Mouse (Mus musculus): Measurements from ENCODE around the gene Rft1. TPM values are rescaled to one million over a fixed set of nuclear protein-coding genes. Genes with fewer than 3 reads are reported as not detected.

Rft1 gene
- polyA plus RNA-seq, 1 experiment, result 18.7 TPM

DNA sequence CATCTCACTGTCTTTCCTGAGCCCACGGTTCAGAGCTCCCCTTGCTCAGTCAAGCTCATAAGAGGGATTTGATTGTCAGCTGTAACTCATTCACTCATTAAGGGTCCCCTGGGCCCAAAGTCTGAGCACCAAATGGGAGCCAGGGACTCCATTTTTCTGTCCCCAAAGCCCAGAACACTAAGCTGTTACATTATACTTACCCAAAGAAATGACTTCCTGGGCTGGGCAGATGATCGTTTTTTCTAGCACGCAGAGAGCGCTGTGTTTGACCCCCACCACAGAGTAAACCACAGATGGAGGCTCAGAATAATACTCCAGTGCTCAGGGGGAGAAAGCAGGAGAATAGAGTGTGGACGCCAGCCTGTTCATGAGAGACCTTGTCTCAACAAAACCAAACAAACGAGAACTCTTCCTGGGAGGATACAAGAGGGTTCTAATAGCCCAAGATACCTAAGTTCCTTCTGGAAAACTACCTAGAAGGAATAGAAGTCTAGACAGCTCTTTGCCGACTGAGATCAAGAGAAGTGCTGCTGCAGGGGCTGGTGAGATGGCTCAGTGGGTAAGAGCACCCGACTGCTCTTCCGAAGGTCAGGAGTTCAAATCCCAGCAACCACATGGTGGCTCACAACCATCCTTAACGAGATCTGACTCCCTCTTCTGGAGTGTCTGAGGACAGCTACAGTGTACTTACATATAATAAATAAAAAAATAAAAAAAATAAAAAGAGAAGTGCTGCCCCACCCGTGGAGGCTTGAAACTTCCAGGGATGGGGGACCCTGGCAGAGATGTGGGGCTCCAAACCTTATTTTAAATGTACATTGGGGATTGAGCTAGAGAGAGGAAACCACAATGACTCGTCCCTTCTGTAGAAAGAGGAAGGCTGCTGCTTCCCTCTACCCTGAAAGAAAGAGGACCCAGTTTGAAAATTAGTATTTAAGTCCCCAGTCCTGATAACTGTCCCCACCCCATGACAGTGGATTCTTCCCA lies 27.1 kb upstream of the Rft1 start:
- Histone ChIP-seq H3K4me3 (replicated peaks; ENCODE audit: extremely low read depth, low read depth, low read length) (peak overlapping the region; percentile 76), H3K4me1 (ENCODE audit: control insufficient read depth, insufficient read depth, low read length) (peaks cover 17% of the 10 kb centered on the region)
- WGBS, result 44% methylated on average over 12 of the region's 12 CpGs
- TF ChIP-seq POLR2A (IDR thresholded peaks at IDR 0.05; ENCODE audit: borderline replicate concordance, extremely low read depth, low read depth, low read length) (no peak), CTCF (IDR thresholded peaks at IDR 0.05; ENCODE audit: insufficient read depth, low read length) (no peak)
- no peak for DNase-seq

DNA sequence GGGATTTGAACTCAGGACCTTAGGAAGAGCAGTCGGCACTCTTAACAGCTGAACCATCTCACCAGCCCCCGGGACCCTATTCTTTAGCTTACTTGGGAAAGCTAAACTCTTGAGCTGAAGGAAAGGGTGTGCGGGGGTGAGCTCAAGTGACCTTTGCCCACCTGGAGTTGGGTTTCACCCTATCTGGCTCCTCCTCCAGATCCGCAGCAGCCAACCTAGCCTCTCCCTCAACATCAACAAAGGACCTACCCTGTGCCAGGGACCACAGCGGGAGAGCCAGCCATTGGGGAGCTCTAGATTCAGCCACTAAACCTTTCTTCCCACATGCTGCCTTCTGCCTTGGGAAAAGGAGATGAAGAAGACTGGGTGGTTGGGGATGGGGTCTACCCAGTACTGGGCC lies 25.9 kb upstream of the Rft1 start:
- peaks cover 17% of the 10 kb centered on the region for H3K4me1 ChIP-seq (ENCODE audit: control insufficient read depth, insufficient read depth, low read length)
- TF ChIP-seq POLR2A (IDR thresholded peaks at IDR 0.05; ENCODE audit: borderline replicate concordance, extremely low read depth, low read depth, low read length) (no peak), CTCF (IDR thresholded peaks at IDR 0.05; ENCODE audit: insufficient read depth, low read length) (no peak)
- WGBS, result 88% methylated on average over 5 of the region's 5 CpGs
- no peak for DNase-seq
- H3K4me3 ChIP-seq (replicated peaks; ENCODE audit: extremely low read depth, low read depth, low read length), result no peak overlapping the region

DNA sequence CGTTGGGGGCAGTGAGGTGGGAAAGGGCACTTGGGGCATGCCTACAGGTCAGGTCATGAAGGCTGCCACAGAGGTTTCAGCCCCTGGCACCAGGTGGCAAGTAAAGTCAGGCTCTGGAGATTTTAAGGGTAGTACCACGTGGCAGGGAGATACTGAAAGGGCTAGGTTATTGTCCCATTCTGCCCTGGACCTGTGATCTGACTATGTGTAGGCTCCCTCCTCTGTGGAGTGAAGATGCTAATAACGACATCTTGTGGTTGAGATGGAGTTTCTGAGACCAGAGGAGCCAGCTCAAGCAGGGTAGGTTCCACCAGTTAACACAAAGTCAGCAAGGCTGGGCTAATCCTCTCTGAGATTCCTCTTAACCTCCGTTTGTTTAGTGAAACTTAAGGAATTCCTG lies 24.3 kb upstream of the Rft1 start:
- DNase-seq, result no peak
- 43% methylated on average over 4 of the region's 4 CpGs for WGBS
- TF ChIP-seq CTCF (IDR thresholded peaks at IDR 0.05; ENCODE audit: insufficient read depth, low read length) (no peak), POLR2A (IDR thresholded peaks at IDR 0.05; ENCODE audit: borderline replicate concordance, extremely low read depth, low read depth, low read length) (no peak)
- Histone ChIP-seq H3K4me3 (replicated peaks; ENCODE audit: extremely low read depth, low read depth, low read length) (no peak overlapping the region), H3K4me1 (ENCODE audit: control insufficient read depth, insufficient read depth, low read length) (peaks cover 14% of the 10 kb centered on the region)

DNA sequence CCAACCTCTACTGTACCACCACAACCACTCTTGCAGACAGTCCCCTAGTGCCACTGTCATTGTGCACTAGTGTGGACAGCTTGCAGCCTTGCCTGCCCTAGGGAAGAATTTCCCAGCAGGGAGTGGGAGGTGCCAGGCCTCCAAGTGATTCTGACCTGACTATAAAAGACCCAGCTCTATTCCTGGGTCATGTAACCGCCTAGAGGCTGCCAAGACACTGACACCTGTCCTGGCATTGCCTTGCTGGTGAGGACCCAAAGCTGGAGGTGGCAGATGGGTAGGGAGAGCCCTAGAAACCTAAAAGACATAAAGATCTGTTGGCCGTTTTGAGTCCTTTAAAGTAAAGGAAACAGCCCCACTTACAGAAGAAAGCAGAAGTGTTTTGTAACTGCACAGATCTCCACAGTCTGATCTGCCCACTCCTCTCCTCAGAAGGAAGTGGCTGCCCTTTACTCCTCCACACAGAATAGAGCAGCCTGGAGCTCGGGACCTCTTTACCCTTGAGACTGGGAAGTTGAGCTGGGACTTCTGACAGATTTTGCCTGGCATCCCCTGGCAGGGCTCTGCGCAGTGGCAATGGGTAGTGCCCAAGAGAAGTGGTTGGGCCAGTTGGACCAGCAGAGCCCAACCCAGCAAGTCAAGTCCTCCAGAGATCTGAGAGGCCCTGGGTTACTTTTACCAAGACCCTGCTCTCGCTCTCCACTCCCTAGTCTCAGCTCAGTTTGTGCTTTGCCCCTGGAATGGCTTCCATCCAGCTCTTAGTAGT lies 23.2 kb upstream of the Rft1 start:
- H3K4me1 ChIP-seq (ENCODE audit: control insufficient read depth, insufficient read depth, low read length), result peaks cover 14% of the 10 kb centered on the region
- 59% methylated on average over 5 of the region's 5 CpGs for WGBS
- TF ChIP-seq POLR2A (IDR thresholded peaks at IDR 0.05; ENCODE audit: borderline replicate concordance, extremely low read depth, low read depth, low read length) (0 out of 2 replicates have a peak, but pooled peaks have one; percentile 11), CTCF (IDR thresholded peaks at IDR 0.05; ENCODE audit: insufficient read depth, low read length) (no peak)
- DNase-seq, result peak; percentile 74
- H3K4me3 ChIP-seq (replicated peaks; ENCODE audit: extremely low read depth, low read depth, low read length), result no peak overlapping the region

DNA sequence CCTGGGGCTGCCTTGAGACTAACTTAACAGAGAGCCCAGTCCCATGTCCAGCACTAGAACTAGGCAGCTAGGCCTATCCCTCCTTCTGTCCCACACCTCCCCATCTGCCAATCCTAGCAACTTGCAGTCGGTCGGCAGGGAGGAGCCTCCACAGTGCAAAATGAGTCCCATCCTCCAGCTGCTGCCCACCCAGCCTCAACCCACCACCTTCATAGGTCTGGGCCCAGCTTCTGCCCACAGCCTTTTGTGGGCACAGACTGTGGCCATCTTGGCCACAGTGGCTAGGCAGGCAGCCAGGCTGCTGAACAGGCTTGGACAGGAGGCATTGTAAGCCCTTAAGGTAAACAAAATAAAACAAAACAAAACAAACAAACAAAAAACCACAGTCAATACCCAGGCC lies 22.3 kb upstream of the Rft1 start:
- peaks cover 12% of the 10 kb centered on the region for H3K4me1 ChIP-seq (ENCODE audit: control insufficient read depth, insufficient read depth, low read length)
- 59% methylated on average over 2 of the region's 2 CpGs for WGBS
- TF ChIP-seq POLR2A (IDR thresholded peaks at IDR 0.05; ENCODE audit: borderline replicate concordance, extremely low read depth, low read depth, low read length) (no peak), CTCF (IDR thresholded peaks at IDR 0.05; ENCODE audit: insufficient read depth, low read length) (no peak)
- no peak for DNase-seq
- no peak overlapping the region for H3K4me3 ChIP-seq (replicated peaks; ENCODE audit: extremely low read depth, low read depth, low read length)

DNA sequence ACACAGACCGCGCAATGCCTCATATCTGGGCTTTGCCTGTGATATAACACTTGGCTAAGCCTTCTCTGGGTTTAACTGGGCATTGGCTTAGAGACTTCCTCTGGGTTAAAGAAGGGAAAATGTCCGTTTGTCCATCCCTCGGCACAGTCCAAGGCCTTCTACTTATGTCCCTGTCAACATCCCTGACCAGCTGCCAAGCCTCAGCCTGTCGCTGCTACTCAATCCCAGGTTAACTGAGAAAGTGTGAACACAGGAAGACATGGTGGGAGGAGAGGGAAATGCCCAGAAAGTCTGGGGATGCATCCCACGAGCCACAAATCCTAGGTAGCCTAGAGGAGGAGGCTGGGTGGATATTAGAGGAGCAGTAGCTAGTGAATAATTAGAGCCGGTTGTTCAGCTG lies 20.5 kb upstream of the Rft1 start:
- peaks cover 9% of the 10 kb centered on the region for H3K4me1 ChIP-seq (ENCODE audit: control insufficient read depth, insufficient read depth, low read length)
- H3K4me3 ChIP-seq (replicated peaks; ENCODE audit: extremely low read depth, low read depth, low read length), result no peak overlapping the region
- no peak for DNase-seq
- TF ChIP-seq POLR2A (IDR thresholded peaks at IDR 0.05; ENCODE audit: borderline replicate concordance, extremely low read depth, low read depth, low read length), result no peak
- no peak for TF ChIP-seq CTCF (IDR thresholded peaks at IDR 0.05; ENCODE audit: insufficient read depth, low read length)
- WGBS, result 75% methylated on average over 7 of the region's 7 CpGs

DNA sequence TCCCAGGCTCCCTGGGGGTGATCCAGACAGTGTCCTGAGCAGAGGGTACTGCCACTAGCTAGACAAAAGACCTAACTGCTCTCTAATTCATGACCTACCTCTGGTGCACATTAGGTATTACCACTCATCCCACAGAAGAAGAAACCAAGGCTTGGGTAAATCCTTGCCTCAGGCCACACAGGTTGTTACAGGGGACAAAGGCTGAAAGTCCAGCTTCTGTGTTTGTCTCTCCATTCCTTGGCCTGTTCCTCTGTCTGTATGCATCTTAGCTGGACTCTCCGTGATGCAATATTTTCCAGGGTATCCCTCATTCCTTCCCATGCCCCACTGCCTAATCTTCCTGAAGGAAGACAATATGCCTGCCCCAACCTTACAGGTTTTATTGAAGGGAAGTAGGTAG lies 19.7 kb upstream of the Rft1 start:
- TF ChIP-seq POLR2A (IDR thresholded peaks at IDR 0.05; ENCODE audit: borderline replicate concordance, extremely low read depth, low read depth, low read length) (no peak), CTCF (IDR thresholded peaks at IDR 0.05; ENCODE audit: insufficient read depth, low read length) (no peak)
- peaks cover 9% of the 10 kb centered on the region for H3K4me1 ChIP-seq (ENCODE audit: control insufficient read depth, insufficient read depth, low read length)
- WGBS, result 80% methylated on average over 1 of the region's 1 CpGs
- no peak for DNase-seq
- H3K4me3 ChIP-seq (replicated peaks; ENCODE audit: extremely low read depth, low read depth, low read length), result no peak overlapping the region

DNA sequence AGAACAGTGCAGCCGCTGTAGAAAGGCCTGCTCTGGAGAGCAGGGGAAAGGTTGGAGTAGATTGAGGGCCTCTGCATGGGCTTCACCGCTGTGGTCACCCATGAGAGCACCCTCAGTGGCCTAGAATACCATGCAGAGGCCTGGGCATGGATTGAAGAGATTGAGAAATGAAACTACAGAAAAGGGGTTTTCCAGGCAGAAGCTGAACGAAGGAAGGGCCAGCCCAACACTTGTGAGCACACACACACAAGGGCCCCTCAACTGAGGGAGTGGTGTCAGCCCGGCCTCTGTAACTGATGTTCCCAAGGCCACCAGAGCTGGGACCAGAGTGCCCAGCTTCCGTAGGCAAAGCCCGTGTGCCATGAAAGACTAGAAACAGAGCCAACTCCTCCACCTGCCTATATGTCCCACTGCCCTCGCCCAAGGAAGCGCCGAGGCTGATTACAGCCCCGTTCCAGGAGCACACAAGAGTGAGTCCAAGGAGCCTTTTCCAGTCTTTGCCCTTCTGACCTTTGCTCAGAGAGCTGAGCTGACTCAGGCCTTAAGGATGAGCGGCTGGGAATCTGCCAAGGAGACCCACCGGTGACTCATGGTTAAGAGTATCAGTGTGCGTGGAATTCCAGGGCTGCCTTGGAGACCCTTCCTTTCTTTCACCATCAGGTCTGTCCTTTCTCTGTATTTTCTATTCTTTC lies 18.8 kb upstream of the Rft1 start:
- TF ChIP-seq CTCF (IDR thresholded peaks at IDR 0.05; ENCODE audit: insufficient read depth, low read length) (no peak), POLR2A (IDR thresholded peaks at IDR 0.05; ENCODE audit: borderline replicate concordance, extremely low read depth, low read depth, low read length) (no peak)
- Histone ChIP-seq H3K4me3 (replicated peaks; ENCODE audit: extremely low read depth, low read depth, low read length) (no peak overlapping the region), H3K4me1 (ENCODE audit: control insufficient read depth, insufficient read depth, low read length) (peaks cover 9% of the 10 kb centered on the region)
- no peak for DNase-seq
- WGBS, result 64% methylated on average over 13 of the region's 13 CpGs

DNA sequence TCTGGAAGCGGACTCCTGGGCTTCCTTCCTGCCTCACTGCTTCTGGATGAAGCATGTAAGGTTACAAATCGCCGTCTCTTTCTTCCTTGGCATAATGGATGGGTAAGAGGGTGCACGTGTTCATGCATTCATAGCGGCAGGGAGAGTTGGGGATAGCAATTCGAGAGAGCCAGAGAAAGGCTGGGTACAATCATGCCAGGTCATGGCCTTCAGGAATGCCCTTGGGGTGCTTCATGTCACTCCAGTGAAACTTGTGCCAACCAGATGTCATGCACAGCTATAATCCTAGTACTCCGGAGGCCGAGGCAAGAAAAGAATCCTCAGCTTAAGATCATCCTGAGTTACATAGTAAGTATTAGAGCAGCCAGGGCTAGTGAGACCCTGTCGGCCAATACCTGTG lies 17.7 kb upstream of the Rft1 start:
- no peak for TF ChIP-seq CTCF (IDR thresholded peaks at IDR 0.05; ENCODE audit: insufficient read depth, low read length)
- no peak for TF ChIP-seq POLR2A (IDR thresholded peaks at IDR 0.05; ENCODE audit: borderline replicate concordance, extremely low read depth, low read depth, low read length)
- WGBS, result 75% methylated on average over 9 of the region's 9 CpGs
- DNase-seq, result no peak
- Histone ChIP-seq H3K4me3 (replicated peaks; ENCODE audit: extremely low read depth, low read depth, low read length) (no peak overlapping the region), H3K4me1 (ENCODE audit: control insufficient read depth, insufficient read depth, low read length) (peaks cover 7% of the 10 kb centered on the region)
